Mouse (Mus musculus) frontal cortex, postnatal 36 days (tissue): ENCODE measurements at regions not wholly inside any gene's neighbourhood (a gene's known extent, or its start where the extent isn't known, plus 50 kb on each side); places are given as distances from the start of the nearest gene placed in this dataset.

Source experiments
- DNase-seq, 2 experiments: peaks; one replicate each; pipeline ENCODE4 v3.0.0; 2022; ENCODE audit warnings: low spot score in 2 of 2

DNA sequence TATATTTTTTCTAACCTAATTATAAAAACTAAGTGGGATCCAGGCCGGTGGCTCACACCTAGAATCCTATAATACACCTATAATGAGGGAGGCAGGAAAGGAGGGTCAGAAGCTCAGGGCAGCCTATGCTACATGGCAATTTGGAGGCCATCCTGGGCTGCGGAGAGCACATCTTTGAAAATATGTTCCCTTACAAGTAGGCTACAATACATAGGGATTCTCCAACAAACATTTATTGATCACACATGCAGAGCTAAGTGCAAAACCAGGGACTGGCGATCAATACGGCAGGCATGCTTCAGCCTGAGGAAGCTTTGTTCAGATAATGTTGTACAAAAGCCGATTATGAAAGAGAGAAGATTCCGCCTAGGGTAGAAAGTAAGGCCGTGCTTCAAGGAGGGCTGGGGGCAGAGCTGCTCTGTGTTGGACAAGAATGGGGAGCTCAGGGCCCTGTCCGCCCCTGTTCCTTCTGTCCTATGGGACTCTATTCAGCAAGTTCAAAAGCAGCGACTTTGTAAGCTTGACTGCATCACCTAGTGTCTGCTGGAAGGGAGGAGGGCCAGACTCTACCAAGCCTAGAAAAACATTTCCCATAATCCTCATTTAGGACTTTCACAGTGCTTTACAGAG lies 53.4 kb upstream of the Sgk1 start:
- no peak for DNase-seq

DNA sequence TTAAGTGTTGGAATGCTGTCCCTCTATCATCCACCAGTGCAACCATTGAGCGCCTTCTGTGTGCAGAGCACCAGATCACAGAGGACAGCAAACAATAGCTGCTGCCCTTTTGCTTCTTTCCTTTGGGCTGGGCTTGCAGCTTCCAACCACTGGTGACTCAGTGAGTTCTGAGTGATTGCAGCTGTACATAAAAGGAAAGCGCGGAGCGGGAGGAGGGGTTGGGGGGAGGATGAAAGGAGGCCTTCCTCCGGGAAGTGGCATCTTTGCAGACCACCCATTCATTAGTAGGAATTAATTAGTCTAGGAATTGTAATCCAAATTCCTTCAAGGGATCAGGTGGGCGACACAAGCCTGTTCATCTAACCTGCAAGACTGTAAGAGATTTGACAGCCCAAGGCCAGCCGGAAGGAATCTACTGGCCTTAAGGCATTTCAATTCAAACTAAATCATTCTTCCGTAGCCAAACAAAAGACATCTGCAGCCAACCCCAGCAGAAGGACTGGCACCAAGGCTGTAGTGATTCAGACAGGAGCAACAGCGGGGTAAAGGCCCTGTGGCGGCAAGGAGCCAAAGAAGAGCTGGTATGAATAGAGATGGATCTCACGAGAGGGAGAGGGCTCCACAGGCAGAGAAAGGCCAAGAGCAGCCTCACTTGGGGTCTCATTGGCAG lies 52.8 kb upstream of the Sgk1 start:
- no peak for DNase-seq

DNA sequence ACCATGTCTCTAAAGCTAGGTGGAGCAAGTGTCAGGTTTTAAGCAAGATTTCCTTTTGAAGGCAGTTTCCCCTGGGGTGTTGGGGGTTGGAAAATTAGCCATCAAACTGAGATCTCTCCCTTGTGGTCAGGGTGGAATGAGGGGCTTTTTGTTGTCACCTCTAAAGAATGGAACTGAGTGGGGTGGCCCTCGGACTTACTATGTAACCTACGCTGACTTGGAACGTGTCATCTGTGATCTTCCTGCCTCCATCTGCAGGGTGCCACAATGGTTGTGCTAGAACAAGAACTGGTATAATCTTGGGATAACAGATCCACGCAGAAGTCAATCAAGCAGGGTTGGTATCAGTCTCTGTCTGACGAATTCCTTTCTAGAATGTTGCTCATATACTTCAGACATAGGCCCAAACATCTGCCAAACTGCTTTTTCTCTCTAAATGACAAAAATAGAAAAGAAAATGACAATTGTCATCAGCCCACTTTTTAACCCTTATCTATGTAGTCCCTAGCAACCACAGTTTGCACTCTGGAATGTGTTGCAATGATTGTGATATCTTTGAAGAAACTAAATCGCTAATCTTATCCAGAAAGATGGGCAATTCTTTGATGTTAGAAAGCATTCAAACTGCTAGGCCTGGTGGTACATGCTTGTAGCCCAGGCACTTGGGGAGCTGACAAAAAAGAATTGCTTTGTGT lies 50.8 kb upstream of the Sgk1 start:
- DNase-seq: no peak
